Mouse (Mus musculus) lung, adult 2 months (tissue): ENCODE data around the gene Rfx3. TPM values are rescaled to one million over a fixed set of nuclear protein-coding genes. Genes with fewer than 3 reads are reported as not detected.

Experiments
- DNase-seq: peaks from one replicate; pipeline ENCODE4 v3.0.0; 2022
- H3K4me1 ChIP-seq: fragments of 200-500 bp; 2 replicates; pipeline ENCODE4 v1.6.1; 2011; ENCODE audit warnings: low read length; ENCODE audit not compliant: control insufficient read depth, insufficient read depth
- H3K4me3 ChIP-seq: fragments of 200-500 bp; replicated peaks from 2 replicates; pipeline ENCODE3; 2011; ENCODE audit warnings: low read depth, mild to moderate bottlenecking, control low read depth, low read length; ENCODE audit errors: extremely low read depth
- CTCF ChIP-seq: fragments of 200-500 bp; IDR thresholded peaks from 2 replicates; pipeline ENCODE4 v1.5.1; 2011; ENCODE audit warnings: mild to moderate bottlenecking, low read length, control low read depth; ENCODE audit not compliant: insufficient read depth
- POLR2A ChIP-seq: fragments of 200-500 bp; IDR thresholded peaks from 2 replicates; pipeline ENCODE4 v1.6.1; 2011; ENCODE audit warnings: low read depth, mild to moderate bottlenecking, control low read depth, low read length, borderline replicate concordance; ENCODE audit errors: extremely low read depth
- WGBS: fragments of 180-500 bp; shearing (Covaris S2); methylation state at CpG from one replicate; pipeline ENCODE4 v1.1.7; 2018; 5-methylcytosine and 5-hydroxymethylcytosine counted together
- polyA plus RNA-seq: library from polyadenylated mRNA; depleted of rRNA; stranded (reverse); fragments of >200 nt; gene quantifications from 2 replicates; pipeline ENCODE4 v1.2.3, GENCODE M21; 2012; rRNA removed

Gene Rfx3
- polyA plus RNA-seq: 1.7 and 2.8 TPM in 2 replicates

DNA sequence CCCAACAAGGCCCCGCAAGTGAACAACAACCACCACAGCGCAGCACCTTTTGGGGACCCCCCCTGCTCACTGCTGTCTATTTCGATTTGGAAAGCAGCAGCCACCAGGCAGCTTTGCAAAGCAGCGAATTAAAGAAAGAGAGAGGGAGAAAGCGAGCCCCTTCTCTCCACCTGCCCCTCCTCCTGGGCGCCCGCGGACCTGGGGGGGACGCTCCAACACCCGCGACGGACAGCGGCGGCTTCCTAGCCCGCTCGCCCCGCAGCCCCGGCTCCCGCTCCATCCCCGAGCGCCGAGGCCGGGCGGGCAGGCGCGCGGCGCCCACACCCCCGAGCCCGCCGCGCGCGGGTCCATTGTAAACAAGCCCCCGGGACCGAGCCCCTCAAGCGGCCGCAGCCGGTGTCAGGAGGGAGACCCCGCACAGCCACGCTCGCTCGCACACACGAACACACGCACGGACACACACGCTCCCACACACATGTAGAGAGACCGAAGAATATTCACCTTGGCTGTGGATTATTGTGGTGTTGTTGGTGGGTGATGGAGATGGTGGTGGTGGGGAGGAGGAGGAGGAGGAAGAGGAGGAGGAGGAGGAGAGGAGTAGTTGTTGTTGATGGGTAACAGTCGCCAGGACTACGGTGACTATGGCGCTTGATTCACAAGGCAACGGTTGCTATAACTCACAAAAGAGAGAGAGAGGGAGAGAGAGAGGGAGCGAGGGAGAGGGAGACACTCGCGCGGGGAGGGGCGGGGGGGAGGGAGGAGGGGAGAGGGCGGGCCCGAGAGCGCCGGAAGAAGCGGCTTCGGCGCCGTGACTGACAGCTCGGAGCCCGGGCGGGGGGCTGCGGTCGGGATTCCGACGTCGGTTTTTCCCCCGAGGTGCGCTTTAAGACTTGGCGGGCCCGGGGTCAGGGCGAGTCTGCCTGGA is at the start of gene Rfx3:
Gene Rfx3, minus strand, starts transcription at position 696 of the 925 bp plus-strand sequence.
- peak; percentile 51 for DNase-seq
- 1% methylated on average over 75 of the region's 78 CpGs for WGBS
- TF ChIP-seq POLR2A (no peak), CTCF (no peak)
- peak within 1 kb of the TSS; percentile 97 for H3K4me3 ChIP-seq
- H3K4me1 ChIP-seq: peaks cover 2% of the 10 kb centered on the region; the same call in 1 of the 2 replicates

DNA sequence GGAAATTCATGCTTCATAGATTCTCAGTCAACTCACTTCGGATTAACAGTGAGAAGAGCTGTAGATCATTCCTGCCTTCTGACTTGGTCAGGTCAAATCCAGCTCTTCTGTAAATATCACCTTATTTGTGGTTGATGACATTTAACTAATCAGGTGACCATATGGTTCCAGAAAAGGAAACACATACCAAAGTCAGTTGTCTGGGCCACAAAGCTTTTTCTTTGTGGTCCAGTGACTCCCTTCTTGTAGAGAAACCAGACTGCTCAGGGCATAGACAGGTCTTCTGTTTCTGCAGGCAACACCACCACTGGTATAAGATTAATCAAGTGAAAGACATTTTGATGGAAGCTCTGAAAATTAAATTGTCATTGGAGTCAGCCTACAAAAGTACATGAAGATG is 41.1 kb upstream of the Rfx3 start:
- DNase-seq: no peak
- H3K4me1 ChIP-seq: no peaks in the 10 kb centered on the region
- H3K4me3 ChIP-seq: no peak overlapping the region
- TF ChIP-seq POLR2A (no peak), CTCF (no peak)
- 84% methylated on average over 1 of the region's 1 CpGs for WGBS

DNA sequence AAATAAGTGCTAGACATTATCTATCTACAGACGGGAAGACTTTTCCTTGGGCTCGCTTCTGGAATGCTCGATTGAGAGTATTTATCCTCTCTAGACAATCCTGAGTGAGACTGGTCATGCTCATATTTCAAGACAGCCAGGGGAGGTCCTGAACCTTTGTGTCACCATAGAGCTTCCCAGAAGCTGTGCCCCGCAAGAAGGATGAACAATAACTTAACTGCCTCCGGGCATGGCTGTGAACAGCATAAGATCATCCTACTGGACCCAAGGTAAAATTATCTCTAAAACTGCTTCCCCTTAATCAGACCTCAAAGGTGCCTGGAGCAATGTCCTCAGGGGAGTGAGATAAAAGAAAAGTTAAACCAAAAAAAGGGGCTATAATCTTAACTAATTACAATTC is 40.6 kb upstream of the Rfx3 start:
- no peaks in the 10 kb centered on the region for H3K4me1 ChIP-seq
- no peak for TF ChIP-seq CTCF
- no peak for TF ChIP-seq POLR2A
- WGBS: 78% methylated on average over 5 of the region's 5 CpGs
- no peak for DNase-seq
- no peak overlapping the region for H3K4me3 ChIP-seq

DNA sequence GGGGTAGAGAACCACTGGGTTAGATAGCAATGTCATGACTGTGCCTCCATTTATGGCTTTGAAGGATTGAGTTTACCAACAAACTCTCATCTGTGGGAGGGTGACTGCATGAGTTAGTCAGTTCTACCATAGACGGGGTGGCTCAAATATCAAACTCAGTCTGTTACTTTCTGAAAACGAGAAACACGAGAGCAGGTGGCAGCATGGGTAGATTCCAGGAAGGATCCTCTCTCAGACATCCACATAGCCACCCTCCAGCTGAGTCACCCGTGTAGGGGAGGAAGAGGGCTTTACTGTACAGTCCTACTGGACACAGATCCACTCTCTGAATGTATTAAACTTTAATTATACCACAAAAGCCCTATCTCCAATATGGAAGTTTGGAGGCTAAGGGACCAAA is 38.3 kb upstream of the Rfx3 start:
- H3K4me1 ChIP-seq: no peaks in the 10 kb centered on the region
- 81% methylated on average over 4 of the region's 4 CpGs for WGBS
- DNase-seq: no peak
- no peak for TF ChIP-seq POLR2A
- TF ChIP-seq CTCF: no peak
- no peak overlapping the region for H3K4me3 ChIP-seq

DNA sequence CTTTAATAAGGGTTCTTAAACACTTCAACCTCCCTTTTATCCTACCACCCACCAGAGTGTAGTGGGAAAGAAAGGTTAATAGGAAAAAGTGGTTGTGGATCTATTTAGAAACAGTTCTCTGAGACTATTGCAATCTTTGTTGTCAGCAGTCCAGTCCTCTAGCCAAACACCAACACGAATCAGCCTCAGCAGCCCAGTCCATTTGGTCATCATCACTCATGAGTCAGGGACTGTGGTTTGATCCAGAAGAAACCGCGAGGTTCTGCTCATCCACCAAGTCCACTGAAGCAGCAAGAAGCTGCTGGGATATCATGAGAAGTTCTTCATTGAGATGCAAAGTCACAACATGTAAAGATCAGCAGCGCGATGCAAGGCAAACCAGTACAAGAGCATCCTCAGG is 35.8 kb upstream of the Rfx3 start:
- no peaks in the 10 kb centered on the region for H3K4me1 ChIP-seq
- 79% methylated on average over 5 of the region's 5 CpGs for WGBS
- no peak for TF ChIP-seq POLR2A
- no peak for TF ChIP-seq CTCF
- no peak overlapping the region for H3K4me3 ChIP-seq
- no peak for DNase-seq

DNA sequence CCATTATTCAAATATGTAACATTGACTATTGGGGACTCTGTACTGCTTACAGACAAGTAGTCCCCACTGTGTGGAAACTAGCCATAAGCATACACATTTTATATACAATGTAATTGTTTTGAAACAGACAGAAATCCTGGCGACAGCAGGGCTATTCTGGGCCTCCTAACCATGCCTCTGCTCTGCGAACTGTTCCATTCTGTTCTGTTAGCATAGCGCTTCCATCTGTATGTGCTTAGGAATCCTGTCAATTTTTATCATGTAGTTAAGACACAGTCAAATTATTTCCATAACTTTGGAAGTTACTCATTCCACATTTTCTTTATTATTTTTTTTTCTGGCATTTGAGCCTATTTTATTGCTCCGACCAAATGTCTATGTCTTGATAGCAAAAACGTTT is 34.0 kb upstream of the Rfx3 start:
- no peak overlapping the region for H3K4me3 ChIP-seq
- no peak for TF ChIP-seq CTCF
- no peak for TF ChIP-seq POLR2A
- no peak for DNase-seq
- no peaks in the 10 kb centered on the region for H3K4me1 ChIP-seq
- 67% methylated on average over 5 of the region's 5 CpGs for WGBS

DNA sequence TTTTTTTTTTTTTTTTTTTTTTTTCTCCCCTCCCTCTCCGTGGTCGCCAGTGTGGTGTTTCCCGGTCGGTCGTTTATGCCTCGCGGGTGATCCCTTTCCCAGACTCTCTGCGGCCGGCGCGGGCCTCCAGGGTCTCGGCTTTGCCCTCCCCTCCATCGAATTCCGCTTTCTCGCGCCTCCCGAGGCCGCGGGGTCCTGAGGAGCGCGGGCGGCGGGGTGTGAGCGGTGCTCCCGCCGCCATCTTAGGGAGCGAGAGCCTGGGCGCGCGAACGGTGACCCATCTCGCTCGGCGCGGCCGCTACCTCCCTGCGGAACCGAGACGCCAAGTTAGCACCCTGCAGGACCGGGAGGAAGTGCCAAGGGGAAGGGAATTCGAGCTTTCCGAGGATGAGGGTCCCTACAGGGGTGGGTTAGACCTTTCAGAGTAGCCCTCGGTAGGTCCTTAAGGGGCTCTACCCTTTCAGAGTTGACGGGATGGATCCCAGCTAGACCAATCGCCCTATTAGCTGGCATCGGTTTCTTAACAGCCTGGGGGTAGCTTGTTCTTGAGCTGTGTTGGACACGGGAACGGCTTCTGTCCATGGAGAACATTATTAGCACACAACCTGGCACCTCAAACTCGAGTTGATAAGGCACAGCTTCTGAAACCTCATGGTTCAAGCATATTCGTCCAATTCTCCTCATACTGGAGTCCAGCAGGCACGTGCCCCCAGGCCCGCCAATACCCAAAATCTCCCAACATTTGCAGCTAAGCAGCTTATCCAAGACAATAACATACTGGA is 943 bp upstream of the Rfx3 start:
- Histone ChIP-seq H3K4me3 (peak overlapping the region; percentile 62), H3K4me1 (peaks cover 2% of the 10 kb centered on the region; the same call in 1 of the 2 replicates)
- no peak for TF ChIP-seq POLR2A
- TF ChIP-seq CTCF: no peak
- 1% methylated on average over 52 of the region's 52 CpGs for WGBS
- DNase-seq: peak; percentile 85

DNA sequence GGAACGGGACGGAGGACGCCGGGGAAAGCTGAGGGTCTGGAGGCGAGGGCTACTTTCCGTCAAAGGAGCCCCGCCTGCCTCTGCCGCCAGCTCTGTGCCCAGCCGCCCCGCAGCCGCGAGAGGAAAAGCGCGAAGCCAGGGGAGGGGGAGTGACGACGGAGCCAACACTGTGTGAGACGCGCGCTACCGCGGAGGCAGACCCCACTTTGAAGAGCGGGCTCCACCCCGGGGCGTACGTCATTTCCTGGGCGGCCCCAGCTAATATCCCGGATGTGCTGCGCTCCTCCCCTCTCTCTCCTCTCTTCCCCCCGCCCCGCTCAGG is 391 bp upstream of the Rfx3 start:
- H3K4me3 ChIP-seq: peak overlapping the region; percentile 97
- DNase-seq: peak; percentile 92
- H3K4me1 ChIP-seq: peaks cover 2% of the 10 kb centered on the region; the same call in 1 of the 2 replicates
- under 1% methylated on average over 30 of the region's 30 CpGs for WGBS
- TF ChIP-seq POLR2A (peak; percentile 99), CTCF (no peak)

DNA sequence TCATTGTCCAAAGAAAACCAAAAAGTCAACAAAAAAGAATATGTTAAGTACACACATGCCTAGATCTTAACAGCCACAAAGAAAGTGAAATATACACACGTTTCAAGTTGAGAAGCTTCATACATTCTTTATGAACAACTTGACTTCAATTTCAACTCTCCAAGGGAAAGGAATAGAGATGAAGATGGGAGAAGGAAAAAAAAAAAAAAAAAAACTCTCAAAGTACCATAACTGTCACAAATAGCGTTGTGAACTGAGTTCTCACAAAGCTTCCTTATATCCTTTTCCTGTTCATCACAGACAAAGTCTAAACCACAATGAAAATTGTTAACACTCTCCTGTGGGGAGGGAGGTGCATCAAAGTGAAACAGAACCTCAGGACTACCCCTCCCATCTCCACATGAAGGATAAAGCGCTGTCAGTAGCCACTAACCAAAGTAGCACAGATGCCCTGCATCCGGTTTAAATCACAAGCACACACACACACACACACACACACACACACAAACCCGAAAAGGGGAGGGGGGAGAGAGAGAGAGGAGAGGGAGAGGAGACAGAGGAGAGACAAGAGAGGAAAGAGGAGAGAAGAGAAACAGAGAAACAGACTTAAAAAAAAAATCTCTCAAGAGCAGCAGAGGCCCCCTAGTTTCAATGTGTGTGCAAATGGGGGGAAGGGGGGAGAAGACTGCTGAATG is 1.2 kb downstream of the Rfx3 start:
- no peak for TF ChIP-seq CTCF
- no peak for TF ChIP-seq POLR2A
- WGBS: under 1% methylated on average over 5 of the region's 5 CpGs
- peak overlapping the region; percentile 97 for H3K4me3 ChIP-seq
- peaks cover 2% of the 10 kb centered on the region; the same call in 1 of the 2 replicates for H3K4me1 ChIP-seq
- DNase-seq: peak; percentile 13

DNA sequence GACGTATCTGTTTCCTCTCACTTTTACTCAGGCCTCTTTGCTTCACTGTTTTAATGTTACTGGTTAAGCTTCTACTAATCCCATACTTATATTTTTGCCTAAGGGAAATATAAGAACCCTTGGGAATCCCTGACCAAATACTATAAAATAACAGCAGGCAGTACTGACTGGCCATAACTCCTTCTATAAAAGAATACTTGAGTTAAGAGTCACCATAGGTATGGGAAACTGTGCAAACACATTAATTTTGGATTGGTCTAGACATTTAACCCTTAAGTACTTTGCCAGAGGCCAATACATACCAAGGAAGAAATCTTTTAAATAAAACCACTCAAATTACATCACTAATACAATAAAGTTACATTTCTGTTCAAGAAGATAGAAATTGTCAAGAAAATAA is 6.8 kb downstream of the Rfx3 start:
- no peak overlapping the region for H3K4me3 ChIP-seq
- no peak for DNase-seq
- no peaks in the 10 kb centered on the region for H3K4me1 ChIP-seq
- no peak for TF ChIP-seq POLR2A
- no peak for TF ChIP-seq CTCF
- WGBS: 52% methylated on average over 1 of the region's 1 CpGs
